Mouse (Mus musculus) urinary bladder, adult 2 months (tissue): ENCODE measurements around the gene Olfr44. TPM values are rescaled to one million over a fixed set of nuclear protein-coding genes. Genes with fewer than 3 reads are reported as not detected.

Experiments used
- DNase-seq: peaks from one replicate; pipeline ENCODE4 v3.0.0; 2022; ENCODE audit warnings: low spot score
- polyA plus RNA-seq: library from polyadenylated mRNA; depleted of rRNA; stranded (reverse); fragments of >200 nt; gene quantifications from 2 replicates; pipeline ENCODE4 v1.2.3, GENCODE M21; 2012; rRNA removed

Gene Olfr44
- not detected in 2 replicates for polyA plus RNA-seq

DNA sequence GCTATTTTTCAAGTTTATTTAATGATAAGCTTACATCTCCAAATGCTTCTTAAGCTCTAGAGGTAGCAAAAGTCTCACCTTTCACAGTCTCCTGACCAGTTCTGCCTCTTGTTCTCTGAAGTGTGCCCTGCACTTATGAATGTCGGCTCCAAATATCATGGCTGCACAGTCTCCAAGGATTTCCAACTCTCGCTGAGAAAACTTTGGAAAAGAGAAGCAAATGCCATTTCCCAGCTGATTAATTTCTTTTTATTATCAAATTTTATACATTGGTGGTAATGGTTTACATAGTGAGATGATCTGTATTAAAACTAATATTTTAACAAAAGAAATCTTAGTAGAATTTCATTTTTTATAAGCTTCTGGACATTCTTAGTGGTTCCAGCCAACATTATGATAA lies at the start of gene Olfr44:
Gene Olfr44, minus strand, starts transcription at position 101 of the 400 bp plus-strand sequence.
- no peak for DNase-seq

DNA sequence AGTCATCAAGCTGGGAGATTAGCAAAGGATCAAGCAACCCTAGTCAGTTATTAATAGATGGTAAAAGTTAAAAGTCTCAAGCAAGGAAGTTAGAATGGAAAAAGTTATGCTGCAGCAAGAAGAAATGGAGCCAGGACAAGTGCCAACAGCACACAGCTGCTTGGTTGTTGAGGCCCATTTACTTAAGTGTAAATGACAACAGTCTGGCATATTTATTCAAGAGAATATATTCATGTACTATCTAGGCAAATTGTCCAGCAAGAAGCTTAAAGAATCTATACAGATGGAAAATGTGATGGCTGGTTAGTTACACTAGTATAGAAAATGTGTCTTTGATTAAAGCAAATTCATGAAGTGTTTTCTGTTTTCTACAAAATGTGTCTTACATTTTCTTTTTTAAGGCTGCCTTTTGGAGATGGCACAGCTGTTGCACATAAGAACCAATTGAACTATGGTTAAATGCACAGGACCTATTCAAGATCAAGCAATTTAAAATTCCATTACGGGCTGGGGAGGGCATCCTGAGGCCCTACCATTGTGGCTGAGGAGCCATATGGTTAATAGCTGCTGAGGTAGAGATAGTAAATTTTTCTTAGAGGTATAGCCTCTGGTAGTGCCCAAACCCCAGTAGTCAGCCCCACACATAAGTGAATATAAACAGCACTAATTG lies 30.0 kb upstream of the Olfr44 start:
- DNase-seq = no peak

DNA sequence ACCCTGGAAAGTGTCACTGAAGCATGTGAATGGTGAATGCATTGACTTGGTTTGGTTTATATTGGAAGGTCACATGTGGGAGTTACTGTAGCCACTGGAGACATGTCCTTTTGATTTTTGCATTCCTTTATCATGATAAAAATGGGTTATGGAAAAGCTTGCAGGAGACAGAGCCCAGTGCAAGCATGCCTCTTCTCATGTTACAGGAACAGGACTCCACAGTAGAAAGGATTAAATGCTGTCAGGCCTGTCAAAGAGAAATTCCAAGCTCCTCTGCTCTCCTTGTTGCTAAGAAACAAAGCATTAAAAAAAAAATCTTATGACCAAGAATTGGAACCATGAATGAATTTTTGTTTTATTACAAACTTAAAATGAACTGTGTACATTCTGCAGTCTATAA lies 24.8 kb upstream of the Olfr44 start:
- DNase-seq = no peak

DNA sequence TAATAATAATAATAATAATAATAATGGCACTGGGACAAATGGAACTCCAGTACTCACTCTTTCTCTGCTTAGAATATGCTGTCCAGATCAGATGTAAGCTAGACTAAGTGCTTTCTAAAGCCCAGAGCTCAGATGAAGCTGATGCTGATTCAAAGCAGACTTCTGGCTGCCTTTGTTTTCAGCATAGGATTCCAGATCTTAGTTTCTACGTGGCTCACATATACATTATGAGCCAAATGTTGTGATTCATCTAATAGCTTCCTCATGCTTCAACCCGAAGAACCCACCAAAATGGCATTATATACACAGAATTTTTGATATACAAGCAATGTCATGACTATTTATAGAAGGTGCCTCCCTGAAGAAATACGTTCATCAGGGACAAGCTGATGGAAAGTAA lies 21.7 kb upstream of the Olfr44 start, which contains the start of gene Olfr957:
Gene Olfr957, minus strand, starts transcription at position 279 of the 400 bp plus-strand sequence.
- DNase-seq = no peak

DNA sequence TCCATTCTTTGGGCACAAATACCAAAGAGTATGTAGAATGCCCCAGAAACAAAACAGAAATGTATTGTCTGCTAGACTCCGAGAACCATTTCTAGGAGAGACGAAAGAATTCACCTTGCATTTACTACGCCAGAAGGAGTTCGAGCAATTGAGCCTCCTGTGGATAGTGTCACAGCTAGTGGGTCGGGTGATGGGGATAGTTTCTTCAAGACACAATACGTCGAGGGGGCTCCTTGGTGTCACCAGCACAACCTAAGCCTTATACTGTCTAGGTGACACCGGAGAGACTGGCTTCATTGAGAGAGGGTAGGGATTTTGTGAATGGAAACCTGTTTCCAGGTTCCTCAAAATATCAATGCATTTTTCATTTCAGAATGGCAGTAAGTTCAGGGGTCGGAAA lies 15.6 kb upstream of the Olfr44 start:
- no peak for DNase-seq

DNA sequence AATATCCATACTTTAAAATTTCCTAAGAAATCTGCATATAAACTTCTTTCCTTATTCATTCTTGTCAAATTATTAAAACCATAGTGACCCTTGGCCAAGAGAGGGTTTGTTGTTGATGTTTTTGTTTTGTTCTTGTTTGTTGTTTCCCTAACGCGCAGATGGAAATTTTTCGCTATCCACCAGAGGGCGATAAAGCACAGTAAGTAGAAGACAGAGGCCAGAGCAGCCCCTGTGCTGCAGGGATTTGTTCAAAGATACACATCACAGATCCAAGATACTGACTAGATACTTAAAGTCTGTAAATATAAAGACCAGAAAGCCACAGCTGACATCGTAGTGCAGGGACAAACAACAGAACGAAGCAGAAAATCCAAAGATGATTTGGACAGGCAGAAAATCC lies 15.2 kb upstream of the Olfr44 start:
- DNase-seq = no peak

DNA sequence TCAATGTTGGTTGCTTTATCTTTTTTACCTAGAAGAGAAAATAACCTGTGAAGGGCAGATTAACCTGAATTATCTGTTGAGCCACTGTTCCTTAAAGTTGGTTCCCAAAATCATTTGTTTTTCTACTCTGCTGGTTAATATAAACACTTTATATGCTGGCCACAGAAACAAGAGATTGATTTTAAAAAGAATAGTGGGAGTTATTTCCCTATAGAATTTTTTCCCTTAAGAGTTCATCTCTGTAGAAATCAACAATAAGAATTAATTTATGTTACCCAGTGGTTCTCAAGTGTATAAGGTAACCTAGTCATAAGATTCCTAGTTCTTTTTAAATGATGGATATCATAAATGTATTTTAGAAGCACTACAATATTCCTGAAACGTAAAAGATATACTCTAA lies 22.0 kb downstream of the Olfr44 start, which contains the start of gene Olfr955:
Gene Olfr955, minus strand, starts transcription at position 101 of the 400 bp plus-strand sequence.
- no peak for DNase-seq

DNA sequence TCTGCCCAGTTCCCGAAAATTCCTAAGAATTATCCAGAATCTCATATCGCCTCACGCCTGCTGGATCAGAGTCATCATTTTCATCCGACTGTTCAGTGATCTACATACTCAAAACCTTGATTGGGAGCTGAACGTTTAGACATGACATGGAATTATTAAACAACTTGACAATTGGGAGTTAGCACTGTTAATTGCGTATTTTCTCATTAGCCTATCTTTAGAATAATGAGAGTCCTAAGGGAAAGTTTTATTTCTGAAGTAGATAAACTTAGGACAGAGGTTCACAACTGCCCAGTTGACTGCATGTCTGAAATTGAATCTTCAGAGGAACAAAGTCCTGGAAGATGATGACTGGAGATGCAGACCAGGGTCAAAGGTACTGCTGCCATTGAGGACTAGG lies 37.4 kb downstream of the Olfr44 start, which contains the start of gene Olfr954:
Gene Olfr954, plus strand, starts transcription at position 301 of the 400 bp plus-strand sequence.
- no peak for DNase-seq

Other genes starting within 250 kb of the Olfr44 start
- not detected in 2 replicates for gene Olfr1537, start 244.0 kb downstream of the Olfr44 start, polyA plus RNA-seq
- not detected in 2 replicates for gene Olfr945, start 217.2 kb downstream of the Olfr44 start, polyA plus RNA-seq
- gene Olfr948, start 167.9 kb downstream of the Olfr44 start, polyA plus RNA-seq = not detected in 2 replicates
- not detected in 2 replicates for gene Olfr951, start 106.6 kb downstream of the Olfr44 start, polyA plus RNA-seq
- not detected in 2 replicates for gene Olfr952, start 66.8 kb downstream of the Olfr44 start, polyA plus RNA-seq
- gene Olfr954, start 37.3 kb downstream of the Olfr44 start, polyA plus RNA-seq = not detected in 2 replicates
- not detected in 2 replicates for gene Olfr955, start 22.1 kb downstream of the Olfr44 start, polyA plus RNA-seq
- gene Olfr957, start 21.8 kb upstream of the Olfr44 start, polyA plus RNA-seq = not detected in 2 replicates
- gene Olfr958, start 60.1 kb upstream of the Olfr44 start, polyA plus RNA-seq = not detected in 2 replicates
- not detected in 2 replicates for gene Olfr959, start 81.6 kb upstream of the Olfr44 start, polyA plus RNA-seq
- gene AW551984, start 110.4 kb upstream of the Olfr44 start, polyA plus RNA-seq = 14.8 and 16.8 TPM in 2 replicates
- not detected in 2 replicates for gene Olfr148, start 116.7 kb upstream of the Olfr44 start, polyA plus RNA-seq
- not detected in 2 replicates for gene Olfr960, start 127.4 kb upstream of the Olfr44 start, polyA plus RNA-seq
- gene Olfr961, start 151.1 kb upstream of the Olfr44 start, polyA plus RNA-seq = not detected in 2 replicates
- not detected in 2 replicates for gene Olfr963, start 173.2 kb upstream of the Olfr44 start, polyA plus RNA-seq
- not detected in 2 replicates for gene Olfr149, start 213.1 kb upstream of the Olfr44 start, polyA plus RNA-seq
- gene Olfr965, start 217.4 kb upstream of the Olfr44 start, polyA plus RNA-seq = not detected in 2 replicates
- not detected in 2 replicates for gene Olfr150, start 237.0 kb upstream of the Olfr44 start, polyA plus RNA-seq